Mouse (Mus musculus) lung, postnatal 4 days (tissue): ENCODE results near the gene Gja8.

Experiments
- DNase-seq, 2 experiments: peaks; one replicate each; pipeline ENCODE4 v3.0.0; 2021

Gja8 gene

DNA sequence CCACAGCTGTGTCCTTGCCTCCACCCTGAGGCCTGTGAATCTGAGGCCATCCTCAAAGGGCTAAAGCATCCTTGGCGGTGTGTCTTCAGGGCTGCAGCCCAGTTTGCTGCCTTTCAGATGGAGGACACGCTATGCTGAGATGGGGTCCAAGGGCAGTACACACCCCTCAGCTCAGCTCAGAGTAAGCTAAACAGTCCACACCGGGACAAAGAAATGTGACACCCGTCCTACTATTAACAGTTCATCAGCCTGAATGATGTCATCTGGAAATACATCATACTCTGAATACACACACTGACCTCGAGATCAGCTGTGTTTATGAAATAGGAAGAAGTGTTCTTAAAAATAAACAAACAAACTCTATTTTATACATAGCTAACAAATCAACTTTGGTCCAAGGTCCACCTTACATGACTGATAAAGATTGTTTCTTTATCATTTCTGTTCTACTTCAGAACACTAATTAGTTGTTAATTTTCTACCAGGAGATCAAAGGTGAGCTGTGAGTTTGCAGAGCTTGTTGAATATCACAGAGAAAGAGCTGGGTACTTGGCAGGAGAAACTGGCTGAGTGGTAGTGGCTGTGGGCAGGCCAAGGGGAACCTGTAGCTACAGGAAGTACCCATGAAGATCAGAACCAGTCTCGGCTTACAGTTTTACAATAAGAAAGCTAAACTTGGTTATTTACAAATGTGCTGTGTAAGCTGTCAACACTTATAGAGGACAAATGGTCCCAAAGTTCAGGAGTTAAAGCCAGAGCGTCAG, 50.8 kb downstream of the Gja8 start:
- DNase-seq, result no peak

DNA sequence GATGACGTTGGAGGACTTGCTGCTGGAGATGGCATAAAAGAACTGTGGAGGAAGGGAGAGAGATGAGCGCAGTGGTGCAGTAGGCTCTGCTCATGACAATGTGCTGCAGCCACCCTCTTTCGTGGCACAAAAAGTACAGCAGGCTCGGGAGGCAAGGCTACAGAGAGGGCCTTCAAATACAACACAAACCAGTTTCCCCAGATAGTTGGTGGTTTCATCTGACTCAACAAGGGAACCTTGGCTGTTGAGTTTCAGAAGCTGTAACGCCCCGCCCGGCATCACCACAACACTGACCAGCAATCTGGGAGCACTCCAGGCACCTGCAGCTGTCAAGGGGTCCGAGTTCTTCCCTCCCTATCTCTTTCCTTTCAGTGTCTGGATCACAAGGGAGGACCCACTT, 53.3 kb downstream of the Gja8 start:
- DNase-seq, result no peak

DNA sequence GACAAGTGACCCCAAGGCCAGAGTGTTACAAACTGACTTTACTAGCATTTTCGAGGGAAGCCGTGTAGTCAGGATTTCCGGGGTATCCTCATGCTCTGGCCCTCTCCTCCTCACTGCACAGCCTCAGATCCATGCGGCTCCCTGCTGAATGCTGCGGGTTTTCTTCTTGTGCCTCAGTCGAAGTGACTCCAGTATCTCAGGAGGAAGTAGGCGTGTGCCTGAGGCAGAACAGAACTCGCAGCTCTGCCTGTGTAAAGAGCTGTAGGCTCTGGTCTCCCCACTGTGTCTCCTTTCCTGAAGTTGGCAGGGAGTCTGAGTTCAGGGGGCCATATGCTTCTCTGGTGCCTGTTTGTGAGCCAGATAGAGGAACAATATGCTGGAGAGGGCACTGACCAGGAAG, 54.8 kb downstream of the Gja8 start:
- no peak for DNase-seq

DNA sequence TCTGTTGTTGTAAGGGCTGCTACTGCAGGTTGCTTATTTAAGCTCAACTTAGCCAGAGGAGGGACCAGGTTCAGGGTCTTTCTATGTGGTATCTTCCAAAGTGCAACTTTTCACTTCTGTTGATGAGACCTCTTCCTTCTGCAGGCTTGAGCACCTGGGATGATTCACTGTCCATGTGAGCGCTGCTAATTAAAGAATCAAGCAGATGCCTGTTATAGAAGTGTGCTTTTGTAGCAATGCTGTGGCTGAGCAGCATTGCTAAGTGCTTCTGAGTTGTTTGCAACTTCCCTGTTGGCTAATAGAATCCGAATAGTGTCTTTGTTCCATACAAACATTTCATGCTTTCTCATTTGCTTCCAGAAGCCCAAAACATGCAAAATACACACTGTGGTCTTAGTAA, 55.5 kb downstream of the Gja8 start:
- DNase-seq, result no peak

DNA sequence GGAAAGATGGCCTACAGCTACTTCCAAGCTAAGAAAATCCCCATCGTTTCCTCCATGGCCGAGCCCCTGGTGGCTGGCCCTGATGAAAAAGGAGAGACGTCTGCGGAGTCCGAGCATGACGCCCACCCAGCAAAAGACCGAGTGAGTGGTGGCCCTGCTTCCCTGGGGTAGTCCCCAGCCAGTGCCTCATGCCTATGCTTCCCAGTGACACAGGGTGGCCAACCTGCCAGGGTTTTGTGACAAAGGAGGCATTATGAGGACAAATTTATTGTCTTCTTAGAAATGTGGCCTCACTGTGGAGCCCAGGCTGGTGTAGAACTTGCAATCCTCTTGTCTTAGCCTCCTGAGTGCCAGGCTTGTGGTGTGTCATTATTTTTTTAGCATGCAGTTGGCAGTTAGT, 56.7 kb downstream of the Gja8 start:
- DNase-seq, result no peak

DNA sequence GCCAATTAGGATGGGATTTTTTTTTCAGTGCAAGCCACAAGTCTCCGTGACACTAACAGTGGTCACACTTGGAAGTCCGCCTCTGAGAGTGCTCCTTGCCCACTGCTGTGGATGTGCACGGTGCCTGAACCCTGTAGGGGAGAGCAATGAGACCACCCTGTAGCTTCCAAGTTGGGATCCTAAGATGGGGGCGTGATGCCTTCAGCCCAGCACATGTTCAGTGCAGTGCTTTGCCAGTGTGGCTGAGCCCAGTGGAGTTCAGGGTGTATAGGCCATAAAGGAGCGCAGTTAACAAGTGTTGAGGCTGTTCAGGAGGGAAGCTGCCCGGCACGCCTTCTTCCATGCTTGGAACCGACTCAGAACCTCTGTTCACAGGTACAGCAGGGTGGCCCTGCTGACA, 57.3 kb downstream of the Gja8 start:
- no peak for DNase-seq

DNA sequence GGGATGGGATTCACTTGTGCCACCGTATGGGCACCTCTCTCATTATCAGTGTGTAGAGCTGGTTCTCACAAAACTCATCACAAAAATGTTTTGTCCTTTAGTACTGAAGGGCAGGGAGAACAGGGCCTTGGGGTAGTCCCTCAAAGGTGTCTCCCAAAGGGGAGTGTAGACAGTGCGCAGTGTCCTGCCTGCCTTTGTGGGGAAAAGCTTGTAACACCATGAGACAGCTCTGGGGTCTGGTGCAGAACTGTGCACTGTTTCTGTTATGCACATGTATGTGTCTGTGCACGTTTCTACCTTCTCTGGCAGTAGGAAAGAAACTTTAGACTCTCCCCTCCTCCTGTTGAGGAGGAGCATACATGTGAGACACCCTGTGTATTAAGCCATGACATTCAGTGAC, 58.0 kb downstream of the Gja8 start:
- DNase-seq, result no peak
